Mouse (Mus musculus): ENCODE data around the gene Cab39. TPM values are rescaled to one million over a fixed set of nuclear protein-coding genes. Genes with fewer than 3 reads are reported as not detected.
"Not testable (repeated sequence)": the region's sequence is repeated elsewhere in the genome, so short reads cannot be mapped to it uniquely, and the experiment has no call there.

Gene Cab39
- total RNA-seq, 1 experiment from 2014 or later: 234 TPM

DNA sequence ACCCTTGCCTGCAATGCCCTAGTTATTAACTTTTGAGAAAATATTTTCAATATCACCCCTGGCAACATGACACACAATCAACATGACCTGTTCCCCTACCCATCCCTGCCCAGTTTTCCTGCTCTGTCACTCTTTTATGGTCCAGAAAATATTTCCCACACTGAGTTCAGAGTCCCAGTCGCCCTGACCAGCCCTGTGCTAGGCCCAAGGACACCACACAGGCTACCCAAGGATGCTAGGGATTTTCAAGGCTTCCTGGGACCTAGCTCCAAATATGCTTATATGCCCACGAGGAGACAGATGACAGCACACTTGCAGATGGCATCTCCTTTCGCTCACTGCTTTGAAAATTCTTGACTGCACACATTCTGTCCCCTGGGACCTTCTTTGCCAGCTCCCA, 14.2 kb upstream of the Cab39 start:
- no peak for ATAC-seq (replicated peaks; ENCODE audit: insufficient number of reproducible peaks, low FRiP score, low TSS enrichment, poor library complexity, severe bottlenecking)

DNA sequence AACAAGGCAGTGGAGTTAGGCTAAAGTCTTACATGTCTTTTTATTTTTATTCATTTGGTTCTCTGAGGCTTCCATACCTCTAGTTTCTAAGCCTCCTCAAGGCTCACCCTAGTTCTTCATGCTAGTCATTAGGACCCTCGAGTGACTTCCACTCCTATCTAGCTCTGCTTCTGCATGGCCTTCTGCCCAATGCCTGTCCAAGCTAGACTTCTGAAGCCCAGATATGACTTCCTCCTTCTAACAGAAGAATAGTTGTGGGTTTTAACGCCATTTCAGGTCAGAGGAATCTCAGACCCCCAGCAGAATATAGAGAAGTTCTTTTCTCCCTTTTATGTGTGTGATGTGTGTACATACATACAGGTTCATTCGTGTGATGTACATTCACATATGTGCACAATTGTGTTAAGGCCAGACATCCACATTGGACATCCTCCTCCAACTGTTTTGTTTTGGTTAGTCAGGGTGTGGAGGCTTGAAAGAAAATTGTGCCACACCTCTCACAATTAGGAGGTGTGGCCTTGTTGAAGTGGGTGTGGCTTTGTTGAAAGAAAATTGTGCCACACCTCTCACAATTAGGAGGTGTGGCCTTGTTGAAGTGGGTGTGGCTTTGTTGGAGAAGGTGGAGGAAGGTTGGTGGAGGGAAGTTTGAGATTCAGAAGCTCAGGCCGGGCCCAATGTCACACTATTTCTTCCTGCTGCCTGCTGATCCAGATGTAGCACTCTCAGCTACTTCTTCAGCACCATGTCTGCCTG, 13.6 kb upstream of the Cab39 start:
- peak; percentile 89 for ATAC-seq (replicated peaks; ENCODE audit: insufficient number of reproducible peaks, low FRiP score, low TSS enrichment, poor library complexity, severe bottlenecking)

DNA sequence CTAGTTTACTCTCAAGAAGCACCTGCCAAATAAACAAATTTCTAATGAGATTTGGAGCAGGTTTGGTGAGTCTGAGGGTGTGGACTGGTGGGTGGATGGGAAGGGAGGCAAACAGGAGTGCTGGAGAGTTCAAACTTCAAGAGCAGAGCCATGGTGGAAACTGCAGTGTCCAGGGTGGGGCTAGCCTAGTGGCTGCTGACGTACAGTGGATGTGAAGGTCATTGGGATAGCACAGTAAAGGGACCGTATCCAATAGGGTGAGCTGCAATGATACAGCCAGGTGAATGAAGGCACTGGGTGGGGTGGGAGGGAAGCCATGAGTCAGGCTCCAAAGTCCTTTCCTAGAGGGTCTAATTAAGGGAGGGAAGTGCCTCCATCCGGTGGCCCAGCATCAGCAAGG, 2.7 kb upstream of the Cab39 start:
- no peak for ATAC-seq (replicated peaks; ENCODE audit: insufficient number of reproducible peaks, low FRiP score, low TSS enrichment, poor library complexity, severe bottlenecking)

DNA sequence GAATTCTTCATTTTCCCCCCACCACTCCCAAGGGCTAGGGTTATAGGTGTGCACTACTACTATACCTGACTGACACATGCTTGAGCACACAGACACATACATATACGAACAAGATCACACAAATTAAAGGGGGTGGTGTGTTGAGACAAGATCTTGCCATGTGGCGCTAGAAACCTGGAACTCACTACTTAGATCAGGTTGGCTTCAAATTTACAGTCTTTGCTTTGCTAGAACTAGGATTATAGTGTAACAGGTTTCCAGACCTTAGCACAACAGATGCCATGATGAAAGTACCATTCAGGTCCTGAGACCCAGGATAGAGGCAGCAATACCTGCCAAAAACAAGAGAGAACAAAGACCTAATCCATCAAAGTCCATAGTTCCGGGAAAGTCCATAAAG, 1.8 kb upstream of the Cab39 start:
- no peak for ATAC-seq (replicated peaks; ENCODE audit: insufficient number of reproducible peaks, low FRiP score, low TSS enrichment, poor library complexity, severe bottlenecking)

DNA sequence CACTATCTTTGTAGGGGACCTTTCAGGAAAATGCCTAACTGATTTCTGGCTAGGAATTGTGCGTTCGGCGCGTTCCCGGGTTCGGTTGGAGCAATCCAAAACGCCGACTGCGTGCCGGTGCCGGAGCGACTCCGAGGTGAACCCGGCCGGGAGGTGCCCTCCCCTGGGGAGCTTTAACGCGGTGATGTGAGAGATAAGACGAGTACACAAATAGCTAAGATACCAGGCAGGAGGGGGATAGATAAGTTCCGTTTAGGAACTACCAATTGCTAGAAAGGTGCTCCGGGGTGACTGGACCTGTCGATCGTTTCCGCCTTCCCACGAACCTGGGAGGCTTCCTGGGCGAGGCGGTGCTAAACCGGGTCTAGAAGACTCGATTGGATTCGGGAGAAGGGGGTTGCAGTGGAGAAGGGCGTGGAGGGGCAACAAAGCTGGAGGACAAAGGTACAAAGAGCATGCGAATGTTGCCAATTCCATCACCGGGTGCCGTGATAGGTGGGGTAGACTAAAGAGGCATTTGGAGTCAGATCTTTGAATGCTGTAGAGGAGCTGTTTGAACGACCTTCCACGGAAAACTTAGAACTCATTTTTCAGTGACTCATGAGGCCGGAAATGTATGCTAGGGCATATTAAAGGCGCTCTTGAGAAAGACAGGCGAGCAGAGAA, 998 bp downstream of the Cab39 start:
- ATAC-seq (replicated peaks; ENCODE audit: insufficient number of reproducible peaks, low FRiP score, low TSS enrichment, poor library complexity, severe bottlenecking): peak; percentile 20; the same call in 1 of the 2 replicates

DNA sequence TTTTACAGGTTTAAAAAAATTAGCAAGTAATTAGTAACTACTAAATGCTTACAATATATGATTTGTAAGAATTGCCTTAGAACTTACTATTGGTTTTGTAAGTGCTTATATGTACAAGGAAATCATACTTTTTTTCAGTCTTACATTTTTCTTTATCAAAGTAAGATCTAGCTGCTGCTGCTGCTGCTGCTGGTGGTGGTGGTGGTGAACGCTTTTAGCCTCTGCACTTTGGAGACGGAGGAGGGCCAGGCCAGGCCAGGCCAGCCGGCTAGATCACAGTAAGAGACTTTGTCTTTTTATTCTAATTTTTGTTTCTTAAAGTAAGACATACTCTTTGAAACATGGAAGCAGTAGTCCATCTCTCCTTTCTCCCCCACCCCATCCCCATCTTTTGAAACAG, 2.0 kb downstream of the Cab39 start:
- ATAC-seq (replicated peaks; ENCODE audit: insufficient number of reproducible peaks, low FRiP score, low TSS enrichment, poor library complexity, severe bottlenecking): no peak

DNA sequence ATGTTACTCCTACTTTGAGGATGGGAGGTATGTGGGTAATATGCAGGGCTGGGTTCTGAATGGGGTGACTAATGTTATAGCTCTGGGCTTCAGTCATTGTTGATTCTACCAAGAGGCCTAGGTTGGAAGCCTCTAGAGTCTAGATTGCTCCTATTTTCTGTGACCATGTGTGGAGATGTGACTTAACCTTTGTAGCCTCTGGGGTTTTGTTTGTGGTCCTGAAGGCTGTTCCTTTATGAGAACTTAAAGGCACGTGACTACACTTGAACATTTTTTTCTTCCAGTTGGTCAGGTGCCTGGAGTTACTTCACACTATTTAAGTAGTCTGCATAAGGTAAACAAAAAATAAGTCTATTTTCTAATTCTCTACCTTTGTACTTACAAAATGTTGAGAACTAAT, 6.5 kb downstream of the Cab39 start:
- ATAC-seq (replicated peaks; ENCODE audit: insufficient number of reproducible peaks, low FRiP score, low TSS enrichment, poor library complexity, severe bottlenecking): no peak

DNA sequence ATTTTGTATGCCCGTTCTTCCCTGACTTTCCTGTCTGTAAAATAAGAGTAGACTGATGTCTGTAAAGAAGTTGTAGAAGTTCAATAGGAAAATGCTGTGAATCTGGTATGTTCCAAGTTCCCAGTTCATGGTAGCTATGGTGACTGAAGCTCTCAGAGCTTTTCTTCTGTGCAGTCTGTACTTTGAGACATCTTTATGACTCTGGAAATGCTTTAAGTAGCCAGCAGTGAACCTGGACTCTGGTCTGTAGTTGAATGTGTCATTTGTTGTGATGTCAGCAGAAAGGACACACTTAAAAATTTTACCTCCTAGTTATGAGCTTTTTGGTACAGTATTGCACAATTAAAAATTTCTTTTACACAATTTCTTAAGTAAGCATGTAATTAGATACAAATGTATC, 9.3 kb downstream of the Cab39 start:
- ATAC-seq (replicated peaks; ENCODE audit: insufficient number of reproducible peaks, low FRiP score, low TSS enrichment, poor library complexity, severe bottlenecking): no peak

DNA sequence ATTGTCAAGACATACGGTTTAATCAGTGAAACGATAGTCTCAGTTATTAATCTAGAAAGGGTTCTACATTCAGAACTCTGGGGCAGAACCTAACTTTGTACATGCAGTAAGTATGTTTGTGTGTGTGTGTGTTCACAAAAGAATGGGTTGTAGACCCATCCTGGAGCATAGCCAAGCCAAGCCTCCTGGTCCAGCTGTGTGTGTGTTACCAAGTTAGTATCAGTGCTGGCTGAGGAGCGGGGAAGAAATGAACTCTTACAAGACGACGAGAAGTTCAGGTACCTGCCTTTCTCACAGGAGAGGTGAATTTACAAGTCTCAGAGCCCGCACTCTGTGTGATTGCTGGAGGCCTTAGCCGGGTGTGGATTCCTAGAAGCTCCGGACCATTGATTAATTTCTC, 11.3 kb downstream of the Cab39 start:
- ATAC-seq (replicated peaks; ENCODE audit: insufficient number of reproducible peaks, low FRiP score, low TSS enrichment, poor library complexity, severe bottlenecking): no peak

DNA sequence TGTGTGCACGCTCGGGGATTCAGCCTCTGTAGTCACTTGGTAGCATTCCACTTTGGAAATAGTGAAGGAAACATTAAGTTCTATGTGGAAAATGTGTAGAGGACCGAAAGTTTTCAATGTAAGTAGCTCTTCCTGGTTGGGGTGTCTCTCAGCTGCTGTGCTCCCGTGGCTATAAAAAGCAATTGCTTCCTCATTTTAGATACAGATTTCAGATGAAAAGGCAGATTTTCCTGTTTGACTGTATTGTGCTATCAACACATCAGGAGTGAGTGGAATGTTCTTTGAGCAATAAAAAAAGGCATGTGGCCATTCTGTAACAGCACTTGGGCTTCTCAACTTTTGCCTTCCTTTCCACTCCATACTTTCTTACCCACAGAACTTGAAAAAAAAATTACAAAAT, 16.0 kb downstream of the Cab39 start:
- ATAC-seq (replicated peaks; ENCODE audit: insufficient number of reproducible peaks, low FRiP score, low TSS enrichment, poor library complexity, severe bottlenecking): no peak

DNA sequence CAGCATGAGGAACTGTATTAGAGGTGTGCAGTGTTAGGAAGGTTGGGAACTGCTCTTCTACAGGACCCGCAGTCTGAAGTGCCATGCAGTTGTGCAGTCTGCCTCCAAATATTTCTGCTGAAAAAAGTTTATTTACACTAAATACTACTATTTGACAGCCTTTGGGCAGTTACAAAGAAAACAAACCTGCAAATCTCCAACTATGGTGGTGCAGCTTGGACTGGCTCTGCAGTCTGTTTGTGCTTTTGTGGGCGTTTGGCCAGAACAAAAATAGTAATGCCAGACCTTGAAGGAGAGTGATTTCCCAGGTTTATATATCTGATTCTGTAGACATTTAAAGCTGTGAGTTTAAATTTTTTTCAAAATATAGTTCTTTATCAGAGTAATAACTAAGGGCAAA, 17.1 kb downstream of the Cab39 start:
- no peak for ATAC-seq (replicated peaks; ENCODE audit: insufficient number of reproducible peaks, low FRiP score, low TSS enrichment, poor library complexity, severe bottlenecking)

DNA sequence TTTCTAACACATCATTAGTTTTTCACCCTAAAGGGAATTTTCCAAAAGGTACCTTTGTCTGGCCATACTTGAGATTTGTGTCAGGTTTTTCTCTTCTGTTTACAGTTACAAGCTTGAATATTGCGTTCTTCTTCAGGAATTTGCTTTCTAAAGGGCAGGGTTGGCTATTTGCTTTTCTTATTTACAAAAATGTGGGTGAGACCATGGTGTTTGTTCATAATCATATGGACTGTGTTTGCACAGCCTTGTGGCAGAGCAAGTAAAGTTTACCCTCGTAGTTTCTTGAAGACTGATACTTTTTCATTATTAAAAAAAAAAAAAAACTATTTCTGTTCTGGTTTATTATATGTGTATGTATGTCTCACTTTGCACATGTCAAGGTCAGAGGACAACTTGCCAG, 17.5 kb downstream of the Cab39 start:
- no peak for ATAC-seq (replicated peaks; ENCODE audit: insufficient number of reproducible peaks, low FRiP score, low TSS enrichment, poor library complexity, severe bottlenecking)

DNA sequence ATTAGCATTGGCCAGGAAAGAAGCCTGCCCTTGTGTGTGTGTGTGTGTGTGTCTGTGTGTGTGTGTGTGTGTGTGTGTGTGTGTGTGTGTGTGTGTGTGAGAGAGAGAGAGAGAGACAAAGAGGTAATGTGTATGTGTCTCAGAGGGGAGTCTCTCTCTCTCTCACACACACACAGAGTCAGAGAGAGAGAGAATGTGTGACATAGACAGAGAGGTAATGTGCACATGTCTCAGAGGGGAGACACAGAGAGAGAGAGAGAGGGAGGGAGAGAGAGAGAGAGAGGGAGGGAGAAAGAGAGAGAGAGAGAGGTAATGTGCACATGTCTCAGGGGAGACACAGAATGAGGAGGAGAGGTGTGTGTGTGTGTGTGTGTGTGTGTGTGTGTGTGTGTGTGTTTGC, 21.0 kb downstream of the Cab39 start:
- ATAC-seq (replicated peaks; ENCODE audit: insufficient number of reproducible peaks, low FRiP score, low TSS enrichment, poor library complexity, severe bottlenecking): not testable (repeated sequence)

DNA sequence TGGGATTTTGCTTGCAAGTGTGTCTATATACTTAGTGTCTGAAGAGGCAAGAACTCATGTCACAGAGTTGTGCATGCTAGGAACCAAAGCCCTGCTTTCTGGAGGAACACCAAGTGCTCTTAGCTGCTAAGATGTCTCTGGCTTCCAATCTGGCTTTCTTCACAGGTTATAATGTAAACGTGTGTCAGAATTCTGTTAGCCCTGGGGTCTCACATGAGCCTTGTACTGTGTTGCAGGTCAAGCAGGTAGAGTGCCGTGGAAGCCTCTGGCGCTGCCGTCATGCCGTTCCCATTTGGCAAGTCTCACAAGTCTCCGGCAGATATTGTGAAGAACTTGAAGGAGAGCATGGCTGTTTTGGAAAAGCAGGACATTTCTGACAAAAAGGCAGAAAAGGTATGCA, 24.9 kb downstream of the Cab39 start:
- no peak for ATAC-seq (replicated peaks; ENCODE audit: insufficient number of reproducible peaks, low FRiP score, low TSS enrichment, poor library complexity, severe bottlenecking)

DNA sequence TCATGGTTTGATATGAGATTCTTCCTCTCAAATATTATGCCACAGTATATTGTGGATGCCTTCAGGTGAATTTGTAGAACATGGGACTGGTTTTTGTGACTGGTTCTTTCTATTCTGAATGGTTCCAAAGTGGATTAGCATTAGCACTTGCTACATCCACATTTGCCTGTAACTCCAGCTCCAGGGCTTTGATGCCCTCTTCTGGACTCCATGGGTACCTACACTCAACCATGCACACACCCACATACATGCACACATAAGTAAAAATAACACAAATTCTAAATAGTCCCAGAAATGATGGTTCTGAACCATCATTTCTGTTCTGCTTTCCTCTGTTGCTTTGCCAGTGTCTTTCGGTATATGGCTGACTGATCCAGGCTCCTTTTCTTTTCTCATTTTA, 26.5 kb downstream of the Cab39 start:
- no peak for ATAC-seq (replicated peaks; ENCODE audit: insufficient number of reproducible peaks, low FRiP score, low TSS enrichment, poor library complexity, severe bottlenecking)

DNA sequence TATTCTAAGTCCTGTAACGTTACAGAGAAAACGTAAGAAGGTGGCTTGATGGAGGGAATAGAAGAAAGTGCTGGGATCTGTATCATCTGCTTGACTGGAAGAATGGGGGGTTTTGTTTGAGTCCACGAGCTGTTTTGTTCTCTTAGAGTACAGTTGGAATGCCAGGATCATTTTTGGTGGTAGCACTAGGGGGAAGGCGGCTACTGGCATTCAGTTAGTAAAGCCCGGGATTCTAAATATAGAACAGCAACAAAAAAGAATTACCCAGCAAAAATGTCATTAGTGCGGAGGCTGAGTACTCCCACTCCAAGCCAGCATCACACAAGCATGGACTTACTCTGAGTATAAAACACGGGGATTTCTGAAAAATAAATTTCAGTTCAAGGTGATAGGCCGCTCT, 29.0 kb downstream of the Cab39 start:
- ATAC-seq (replicated peaks; ENCODE audit: insufficient number of reproducible peaks, low FRiP score, low TSS enrichment, poor library complexity, severe bottlenecking): no peak

DNA sequence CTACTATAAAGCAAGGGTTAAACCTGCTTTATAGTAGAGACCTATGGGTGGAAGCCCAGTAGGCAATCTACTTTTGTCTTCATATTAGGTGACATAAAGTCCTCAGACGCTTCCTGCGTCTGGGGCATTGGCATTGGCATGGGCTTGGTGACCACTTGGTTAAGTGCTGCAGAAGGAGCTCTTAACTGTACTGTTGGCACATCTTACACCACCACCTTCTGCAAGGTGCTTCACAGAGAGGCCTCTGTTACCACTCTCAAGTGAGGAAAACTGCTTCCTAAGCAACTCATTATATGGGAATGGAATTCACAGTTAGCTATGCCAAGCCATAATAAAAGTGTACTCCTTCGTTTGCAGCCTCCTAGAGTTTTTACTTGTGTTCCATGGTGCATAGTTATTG, 31.7 kb downstream of the Cab39 start:
- no peak for ATAC-seq (replicated peaks; ENCODE audit: insufficient number of reproducible peaks, low FRiP score, low TSS enrichment, poor library complexity, severe bottlenecking)

DNA sequence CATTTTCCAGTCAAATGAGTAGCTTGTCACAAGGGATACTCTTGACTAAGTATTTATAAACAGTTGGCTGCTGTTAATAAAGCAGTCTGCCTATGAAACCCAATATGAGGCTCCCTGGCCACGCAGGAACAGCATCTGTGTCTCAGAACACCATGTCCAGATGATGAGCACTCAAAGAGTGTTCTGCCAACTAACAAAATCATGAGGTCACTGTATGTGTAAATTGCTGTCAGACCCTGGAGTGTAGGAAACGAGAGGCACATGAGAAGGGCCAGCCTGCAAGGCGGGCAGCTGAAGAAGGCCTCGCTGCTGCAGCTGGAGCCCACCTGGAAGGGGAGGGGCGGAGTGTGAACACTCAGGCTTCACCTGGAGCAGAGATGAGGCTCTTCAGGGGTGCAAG, 33.9 kb downstream of the Cab39 start:
- ATAC-seq (replicated peaks; ENCODE audit: insufficient number of reproducible peaks, low FRiP score, low TSS enrichment, poor library complexity, severe bottlenecking): no peak

DNA sequence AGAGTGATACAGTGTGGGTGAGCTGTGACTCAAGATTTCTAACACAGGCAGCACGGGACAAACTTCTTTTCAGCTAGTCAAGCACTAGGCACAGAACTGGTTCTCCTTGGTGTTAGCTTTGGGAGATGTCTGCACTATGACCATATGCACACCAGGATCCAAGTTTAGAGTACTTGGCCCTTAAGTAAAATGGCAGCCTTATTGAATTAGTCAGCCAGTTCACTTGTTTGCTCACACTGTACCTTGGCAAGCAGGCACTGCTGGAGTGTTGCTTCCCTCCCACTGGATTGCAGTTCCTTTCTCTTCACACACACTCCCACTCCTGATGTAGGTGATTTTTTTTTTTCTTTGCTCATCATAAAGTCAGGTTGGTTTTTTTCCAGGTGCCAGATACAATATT, 35.8 kb downstream of the Cab39 start:
- no peak for ATAC-seq (replicated peaks; ENCODE audit: insufficient number of reproducible peaks, low FRiP score, low TSS enrichment, poor library complexity, severe bottlenecking)

DNA sequence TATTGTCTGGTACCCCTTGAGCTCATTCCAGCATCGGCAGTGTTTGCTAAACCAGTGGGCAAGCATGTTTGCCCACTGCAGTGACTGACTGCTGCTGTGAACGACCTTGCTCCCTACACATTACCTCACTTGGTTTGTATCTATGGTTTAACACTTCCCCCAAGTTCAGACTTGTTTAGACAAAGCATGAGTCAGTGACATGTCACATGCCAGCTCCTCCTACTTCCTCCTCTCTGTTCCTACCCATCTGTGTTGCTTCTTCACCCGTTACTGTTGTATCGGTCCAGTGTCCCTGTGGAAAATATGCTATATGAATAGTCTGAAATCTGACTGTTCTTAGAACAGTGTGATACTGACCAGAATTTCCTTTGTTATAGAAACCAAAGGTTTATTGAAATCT, 44.8 kb downstream of the Cab39 start:
- ATAC-seq (replicated peaks; ENCODE audit: insufficient number of reproducible peaks, low FRiP score, low TSS enrichment, poor library complexity, severe bottlenecking): peak; percentile 92

DNA sequence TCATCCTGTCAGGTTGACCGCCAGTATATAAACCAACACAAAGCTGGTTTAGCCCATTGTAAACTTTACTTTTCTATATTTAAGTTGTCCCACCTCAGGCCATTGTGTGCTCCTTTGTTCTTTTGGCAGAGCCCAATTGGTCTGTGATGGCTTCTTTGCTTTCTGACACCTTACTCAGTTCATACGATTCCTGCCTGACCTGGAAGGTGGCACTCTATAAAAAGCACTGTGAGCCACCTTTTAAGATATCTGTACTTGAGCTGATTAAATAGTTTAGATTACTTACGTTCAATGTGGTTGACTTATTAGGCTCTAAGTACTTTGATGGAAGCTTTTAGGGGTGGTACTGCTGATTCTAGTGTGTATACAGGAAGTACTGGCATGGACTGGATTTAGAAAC, 46.1 kb downstream of the Cab39 start:
- no peak for ATAC-seq (replicated peaks; ENCODE audit: insufficient number of reproducible peaks, low FRiP score, low TSS enrichment, poor library complexity, severe bottlenecking)

Data from monocyte, adult 5-6 weeks (primary cell).